Mouse (Mus musculus) cerebellum, postnatal 36 days (tissue): ENCODE measurements around the gene Cyth2.
A peak's percentile ranks its signal among the peaks of the same experiment; 100 is the strongest.

Source experiments
- DNase-seq, 2 experiments: peaks; one replicate each; pipeline ENCODE4 v3.0.0; 2021 to 2022; ENCODE audit warnings: mixed read lengths in 2 of 2

The Cyth2 gene

GRCm38 (mm10) chr7:45784524-45785372, 29.6 kb downstream of the Cyth2 start, which contains the start of gene Sult2b1:
Gene Sult2b1 (minus strand): TSS chr7:45784669.
- peak; percentile 89 to 90 for DNase-seq

GRCm38 (mm10) chr7:45783511-45784091, 30.8 kb downstream of the Cyth2 start, which contains the start of gene Lmtk3:
Gene Lmtk3 (plus strand): TSS chr7:45783738.
- peak; percentile 87 to 90 for DNase-seq

- no peak for DNase-seq
Observed at GRCm38 (mm10) chr7:45782271-45782670, 32.1 kb downstream of the Cyth2 start.

- DNase-seq = no peak
Observed at GRCm38 (mm10) chr7:45779081-45779641, 35.2 kb downstream of the Cyth2 start.

- no peak for DNase-seq
Observed at GRCm38 (mm10) chr7:45775237-45775636, 39.1 kb downstream of the Cyth2 start.

GRCm38 (mm10) chr7:45771101-45771500, 43.3 kb downstream of the Cyth2 start:
- DNase-seq = no peak

GRCm38 (mm10) chr7:45770427-45771082, 43.8 kb downstream of the Cyth2 start:
- DNase-seq = no peak

GRCm38 (mm10) chr7:45767500-45767899, 46.9 kb downstream of the Cyth2 start:
- DNase-seq = no peak

GRCm38 (mm10) chr7:45766764-45767163, 47.6 kb downstream of the Cyth2 start:
- no peak for DNase-seq

- no peak for DNase-seq
Observed at GRCm38 (mm10) chr7:45765995-45766394, 48.4 kb downstream of the Cyth2 start.

GRCm38 (mm10) chr7:45760151-45760550, 54.2 kb downstream of the Cyth2 start:
- DNase-seq = no peak

GRCm38 (mm10) chr7:45759400-45759799, 55.0 kb downstream of the Cyth2 start:
- no peak for DNase-seq
